Mouse (Mus musculus) CH12.LX (cell line): ENCODE results near the gene Birc6. TPM values are rescaled to one million over a fixed set of nuclear protein-coding genes. Genes with fewer than 3 reads are reported as not detected.

Source experiments
- DNase-seq: peaks from one replicate; pipeline ENCODE4 v3.0.0-alpha.2; 2013; ENCODE audit errors: extremely low read depth
- H3K27ac ChIP-seq: 2 replicates; pipeline ENCODE4 v1.5.1; 2012; ENCODE audit warnings: low read depth, mild to moderate bottlenecking, control low read depth, moderate library complexity; ENCODE audit not compliant: insufficient read depth
- H3K27me3 ChIP-seq: replicated peaks from 2 replicates; pipeline ENCODE3; 2012; ENCODE audit warnings: inconsistent platforms
- H3K36me3 ChIP-seq, 2 experiments: replicated peaks in 1 of 2; 2 replicates each; pipeline versions ENCODE3 to v1.6.1; 2012; ENCODE audit warnings: inconsistent platforms in 1 of 2, low read length in 1 of 2, mild to moderate bottlenecking in 1 of 2, mixed read lengths in 1 of 2, moderate library complexity in 1 of 2; ENCODE audit not compliant: control insufficient read depth in 1 of 2, insufficient read depth in 1 of 2
- H3K4me1 ChIP-seq, 2 experiments: 2 replicates each; pipeline ENCODE4 v1.6.1; 2012; ENCODE audit warnings: inconsistent platforms in 1 of 2, moderate library complexity in 1 of 2; ENCODE audit not compliant: insufficient read depth in 2 of 2, control insufficient read depth in 1 of 2
- H3K4me2 ChIP-seq: 2 replicates; pipeline ENCODE4 v1.6.1; 2012; ENCODE audit warnings: low read depth, mild to moderate bottlenecking, control low read depth; ENCODE audit not compliant: poor library complexity, insufficient read depth, severe bottlenecking
- H3K4me3 ChIP-seq, 3 experiments: fragments of 150-350 bp in 1 of 3; sonication (generic) in 1 of 3; replicated peaks in 1 of 3; 2 replicates each; pipeline versions ENCODE3 to v1.5.1; 2011 to 2012; ENCODE audit warnings: low read depth in 2 of 3, low read length in 2 of 3, mild to moderate bottlenecking in 2 of 3, moderate library complexity in 2 of 3, control low read depth in 1 of 3, improper control_type of control experiment in 1 of 3, inconsistent platforms in 1 of 3, mixed read lengths in 1 of 3; ENCODE audit not compliant: poor library complexity in 1 of 3
- H3K79me2 ChIP-seq: replicated peaks from 2 replicates; pipeline ENCODE4 v1.6.1; 2012; ENCODE audit warnings: mild to moderate bottlenecking, moderate library complexity; ENCODE audit not compliant: control insufficient read depth, poor library complexity, insufficient read depth, severe bottlenecking; ENCODE audit errors: extremely low read depth
- H3K9ac ChIP-seq: 2 replicates; pipeline ENCODE4 v1.6.1; 2012; ENCODE audit warnings: low read depth, mild to moderate bottlenecking, control low read depth, moderate library complexity; ENCODE audit not compliant: insufficient read depth
- H3K9me3 ChIP-seq: replicated peaks from 2 replicates; pipeline ENCODE3; 2012; ENCODE audit warnings: low read length, inconsistent platforms, mixed read lengths
- CHD1 ChIP-seq: IDR thresholded peaks from 2 replicates; pipeline ENCODE4 v1.6.1; 2012; ENCODE audit warnings: low read depth, low read length, improper control_type of control experiment, inconsistent platforms
- CHD2 ChIP-seq: IDR thresholded peaks from 2 replicates; pipeline ENCODE4 v1.6.1; 2011; ENCODE audit warnings: low read length, improper control_type of control experiment
- CTCF ChIP-seq, 2 experiments: IDR thresholded peaks in 1 of 2; conservative IDR thresholded peaks in 1 of 2; 2 replicates each; pipeline ENCODE4 v1.5.1; 2011 to 2012; ENCODE audit warnings: low read depth in 2 of 2, low read length in 2 of 2, improper control_type of control experiment in 1 of 2, inconsistent platforms in 1 of 2, mild to moderate bottlenecking in 1 of 2, moderate library complexity in 1 of 2
- E2F4 ChIP-seq: IDR thresholded peaks from 2 replicates; pipeline ENCODE4 v1.6.1; 2011; ENCODE audit warnings: low read depth, low read length, improper control_type of control experiment; ENCODE audit not compliant: insufficient replicate concordance
- ELF1 ChIP-seq: IDR thresholded peaks from 2 replicates; pipeline ENCODE4 v1.6.1; 2014; ENCODE audit warnings: low read depth, mild to moderate bottlenecking, inconsistent platforms, low read length, improper control_type of control experiment
- HCFC1 ChIP-seq: IDR thresholded peaks from 2 replicates; pipeline ENCODE4 v1.6.1; 2012; ENCODE audit warnings: low read depth, mild to moderate bottlenecking, inconsistent platforms, low read length, improper control_type of control experiment
- IRF4 ChIP-seq: IDR thresholded peaks from 2 replicates; pipeline ENCODE4 v1.6.1; 2014; ENCODE audit warnings: low read depth, mild to moderate bottlenecking, inconsistent platforms, low read length, improper control_type of control experiment
- KAT2A ChIP-seq: IDR thresholded peaks from 2 replicates; pipeline ENCODE4 v1.6.1; 2012; ENCODE audit warnings: low read length, improper control_type of control experiment, inconsistent platforms; ENCODE audit not compliant: insufficient replicate concordance
- MAFK ChIP-seq: IDR thresholded peaks from 2 replicates; pipeline ENCODE4 v1.6.1; 2011; ENCODE audit warnings: low read length, improper control_type of control experiment; ENCODE audit not compliant: insufficient replicate concordance
- MAX ChIP-seq: IDR thresholded peaks from 2 replicates; pipeline ENCODE4 v1.6.1; 2011; ENCODE audit warnings: low read length, improper control_type of control experiment
- MAZ ChIP-seq: IDR thresholded peaks from 2 replicates; pipeline ENCODE4 v1.6.1; 2012; ENCODE audit warnings: low read depth, mild to moderate bottlenecking, inconsistent platforms, low read length, improper control_type of control experiment, moderate library complexity
- MXI1 ChIP-seq: IDR thresholded peaks from 2 replicates; pipeline ENCODE4 v1.6.1; 2011; ENCODE audit warnings: mild to moderate bottlenecking, low read depth, low read length, improper control_type of control experiment
- MYC ChIP-seq: IDR thresholded peaks from 2 replicates; pipeline ENCODE4 v1.6.1; 2011; ENCODE audit warnings: low read depth, mild to moderate bottlenecking, improper control_type of control experiment, low read length
- NELFE ChIP-seq: IDR thresholded peaks from 2 replicates; pipeline ENCODE4 v1.6.1; 2011; ENCODE audit warnings: low read depth, low read length, improper control_type of control experiment
- NRF1 ChIP-seq: IDR thresholded peaks from 2 replicates; pipeline ENCODE4 v1.6.1; 2014; ENCODE audit warnings: low read depth, mild to moderate bottlenecking, inconsistent platforms, low read length, improper control_type of control experiment, moderate library complexity
- PAX5 ChIP-seq: IDR thresholded peaks from 2 replicates; pipeline ENCODE4 v1.6.1; 2012; ENCODE audit warnings: low read length, inconsistent platforms, mixed read lengths
- POLR2AphosphoS2 ChIP-seq: IDR thresholded peaks from 2 replicates; pipeline ENCODE4 v1.6.1; 2011; ENCODE audit warnings: low read depth, low read length, improper control_type of control experiment
- RAD21 ChIP-seq: IDR thresholded peaks from 2 replicates; pipeline ENCODE4 v1.6.1; 2011; ENCODE audit warnings: low read depth, mild to moderate bottlenecking, low read length, improper control_type of control experiment, moderate library complexity
- RCOR1 ChIP-seq: conservative IDR thresholded peaks from 2 replicates; pipeline ENCODE4 v1.6.1; 2012; ENCODE audit warnings: low read depth, mild to moderate bottlenecking, inconsistent platforms, low read length, improper control_type of control experiment
- SMC3 ChIP-seq: IDR thresholded peaks from 2 replicates; pipeline ENCODE4 v1.6.1; 2011; ENCODE audit warnings: low read depth, low read length, improper control_type of control experiment
- TBP ChIP-seq: conservative IDR thresholded peaks from 2 replicates; pipeline ENCODE4 v1.6.1; 2011; ENCODE audit warnings: low read depth, low read length, improper control_type of control experiment
- TCF12 ChIP-seq: IDR thresholded peaks from 2 replicates; pipeline ENCODE4 v1.6.1; 2014; ENCODE audit warnings: low read depth, mild to moderate bottlenecking, inconsistent platforms, low read length, improper control_type of control experiment
- UBTF ChIP-seq: IDR thresholded peaks from 2 replicates; pipeline ENCODE4 v1.6.1; 2012; ENCODE audit warnings: low read depth, mild to moderate bottlenecking, inconsistent platforms, low read length, improper control_type of control experiment, moderate library complexity
- USF1 ChIP-seq: IDR thresholded peaks from 2 replicates; pipeline ENCODE4 v1.6.1; 2014; ENCODE audit warnings: low read depth, mild to moderate bottlenecking, inconsistent platforms, low read length, improper control_type of control experiment
- ZC3H11A ChIP-seq: IDR thresholded peaks from 2 replicates; pipeline ENCODE4 v1.6.1; 2012; ENCODE audit warnings: low read depth, mild to moderate bottlenecking, inconsistent platforms, low read length, improper control_type of control experiment
- ZNF384 ChIP-seq: IDR thresholded peaks from 2 replicates; pipeline ENCODE4 v1.6.1; 2012; ENCODE audit warnings: low read depth, low read length, improper control_type of control experiment, inconsistent platforms
- dilution Hi-C: fragments of 300-500 bp; cut with MboI; formaldehyde crosslinking; loops from 2 replicates; pipeline ENCODE4 v1.14.3; 2020; ENCODE audit warnings: low sequenced_read_pairs; ENCODE audit not compliant: extremely low pct_unique_long_range_greater_than_20kb, extremely low pct_ligation_motif_present
- in situ Hi-C: fragments of 300-500 bp; cut with MboI; formaldehyde crosslinking; loops from 3 replicates; pipeline ENCODE4 v1.14.3; 2019; ENCODE audit warnings: low sequenced_read_pairs, low pct_ligation_motif_present, low pct_unique_long_range_greater_than_20kb, mixed read lengths
- polyA plus RNA-seq: library from polyadenylated mRNA; unstranded; fragments of >175 nt; gene quantifications from 2 replicates; pipeline ENCODE4 v1.2.1, GENCODE M21; 2012; ENCODE audit warnings: low read depth; ENCODE audit not compliant: insufficient read length
- total RNA-seq, 2 experiments: library from RNA; depleted of rRNA; stranded (reverse); fragments of 300-350 nt in 1 of 2; fragments of >200 nt in 1 of 2; gene quantifications; 2 replicates each; pipeline ENCODE4 v1.2.3; 2012 to 2014

The Birc6 gene
- total and polyA plus RNA-seq, 3 experiments = 55.5 to 78.7 (median 57.2) TPM

- in situ Hi-C loops (no loop called here), dilution Hi-C loops (no loop called here)
- H3K4me3 ChIP-seq = no peak overlapping the region
- H3K27me3 ChIP-seq = no peaks in the 10 kb centered on the region
- no peaks in the 10 kb centered on the region for H3K9me3 ChIP-seq
- no peak overlapping the region for H3K9ac ChIP-seq
- H3K79me2 ChIP-seq = no peaks in the 10 kb centered on the region
- H3K4me2 ChIP-seq = no peak overlapping the region
- no peak overlapping the region for H3K27ac ChIP-seq
- TF ChIP-seq MAX = no peak
- no peak for TF ChIP-seq IRF4
- no peak for TF ChIP-seq TCF12
- no peak for TF ChIP-seq NRF1
- TF ChIP-seq RCOR1 = no peak
- no peak for TF ChIP-seq E2F4
- no peak for TF ChIP-seq MAZ
- TF ChIP-seq MAFK = no peak
- no peak for TF ChIP-seq ELF1
- no peak for TF ChIP-seq KAT2A
- peaks cover 30 to 81% of the 10 kb centered on the region in 2 experiments for H3K36me3 ChIP-seq
- H3K4me1 ChIP-seq = no peaks in the 10 kb centered on the region
- no peak for DNase-seq
Observed at GRCm38 (mm10) chr17:74749659-74750058, 221.6 kb downstream of the Birc6 start.

DNA sequence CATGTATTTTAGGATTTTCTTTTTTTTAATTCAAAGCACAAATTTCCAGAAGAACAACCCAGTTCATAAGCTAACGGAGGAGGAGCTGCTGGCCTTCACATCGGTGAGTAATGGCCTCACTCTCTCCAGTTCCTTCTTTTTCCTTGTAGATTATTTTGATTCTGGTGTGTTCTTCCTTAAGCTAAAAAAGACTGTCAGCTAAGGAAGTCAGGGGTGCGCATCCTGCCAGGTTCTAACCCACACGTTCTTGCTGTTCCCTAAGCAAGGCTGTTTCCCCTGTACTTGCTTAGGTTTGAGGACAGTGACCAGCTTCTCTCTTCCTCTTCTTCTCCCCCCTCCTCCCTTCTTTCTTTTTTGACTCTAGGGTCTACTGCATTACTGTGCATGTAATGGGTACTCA lies 222.9 kb downstream of the Birc6 start:
- dilution Hi-C loops = no loop called here
- Histone ChIP-seq H3K9ac (no peak overlapping the region), H3K27me3 (no peaks in the 10 kb centered on the region), H3K36me3 (peaks cover 27 to 72% of the 10 kb centered on the region in 2 experiments)
- in situ Hi-C loops = no loop called here
- TF ChIP-seq CHD2 (no peak), KAT2A (no peak), TCF12 (no peak), MAZ (no peak), NELFE (no peak), TBP (no peak), ZC3H11A (no peak), POLR2AphosphoS2 (no peak), CTCF (conservative IDR thresholded peaks at IDR 0.05 in 1 of 2, IDR thresholded peaks at IDR 0.05 in 1 of 2; ENCODE audit: low read depth in 2 of 2, low read length in 2 of 2) (no peak), USF1 (no peak), ZNF384 (no peak), SMC3 (no peak), RAD21 (no peak), MXI1 (no peak), UBTF (no peak), HCFC1 (no peak), PAX5 (no peak), CHD1 (no peak), MYC (no peak)
- TF ChIP-seq, all 38 proteins: peak for 0
- H3K4me1 ChIP-seq = no peaks in the 10 kb centered on the region
- no peaks in the 10 kb centered on the region for H3K9me3 ChIP-seq
- H3K27ac ChIP-seq = no peak overlapping the region
- DNase-seq = no peak
- no peak overlapping the region for H3K4me3 ChIP-seq
- no peaks in the 10 kb centered on the region for H3K79me2 ChIP-seq
- H3K4me2 ChIP-seq = no peak overlapping the region
